Mouse (Mus musculus) cerebellum, postnatal 10 days (tissue): ENCODE data around the gene Sh3gl3.

Experiments
- DNase-seq, 2 experiments: peaks; one replicate each; pipeline ENCODE4 v3.0.0; 2021; ENCODE audit warnings: mixed read lengths in 2 of 2

The Sh3gl3 gene

GRCm38 (mm10) chr7:82173540-82173939, at the start of gene Sh3gl3:
Gene Sh3gl3, plus strand, starts transcription at chr7:82173840.
- DNase-seq = peak in 1 of 2 experiments; percentile 5

- no peak for DNase-seq
Observed at GRCm38 (mm10) chr7:82138196-82138595, 35.4 kb upstream of the Sh3gl3 start.

GRCm38 (mm10) chr7:82147151-82147550, 26.5 kb upstream of the Sh3gl3 start:
- DNase-seq = no peak

- no peak for DNase-seq
Observed at GRCm38 (mm10) chr7:82164681-82165080, 9.0 kb upstream of the Sh3gl3 start.

GRCm38 (mm10) chr7:82174571-82175326, 1.1 kb downstream of the Sh3gl3 start:
- DNase-seq = peak; percentile 91 to 93

- DNase-seq = peak; percentile 45 to 56
Observed at GRCm38 (mm10) chr7:82175327-82175721, 1.7 kb downstream of the Sh3gl3 start.

- peak in 1 of 2 experiments; percentile 39 for DNase-seq
Observed at GRCm38 (mm10) chr7:82176192-82176591, 2.6 kb downstream of the Sh3gl3 start.

- DNase-seq = no peak
Observed at GRCm38 (mm10) chr7:82177336-82177735, 3.7 kb downstream of the Sh3gl3 start.

GRCm38 (mm10) chr7:82180919-82181318, 7.3 kb downstream of the Sh3gl3 start:
- no peak for DNase-seq

- DNase-seq = no peak
Observed at GRCm38 (mm10) chr7:82182781-82183180, 9.1 kb downstream of the Sh3gl3 start.

- no peak for DNase-seq
Observed at GRCm38 (mm10) chr7:82191604-82192003, 18.0 kb downstream of the Sh3gl3 start.

- no peak for DNase-seq
Observed at GRCm38 (mm10) chr7:82192512-82192911, 18.9 kb downstream of the Sh3gl3 start.

GRCm38 (mm10) chr7:82203111-82203510, 29.5 kb downstream of the Sh3gl3 start:
- DNase-seq = peak; percentile 38 to 45

- peak in 1 of 2 experiments; percentile 21 for DNase-seq
Observed at GRCm38 (mm10) chr7:82204014-82204784, 30.6 kb downstream of the Sh3gl3 start.

GRCm38 (mm10) chr7:82204975-82205374, 31.3 kb downstream of the Sh3gl3 start:
- no peak for DNase-seq

GRCm38 (mm10) chr7:82206787-82207186, 33.1 kb downstream of the Sh3gl3 start:
- peak; percentile 88 to 90 for DNase-seq

GRCm38 (mm10) chr7:82221380-82221933, 47.8 kb downstream of the Sh3gl3 start:
- no peak for DNase-seq

GRCm38 (mm10) chr7:82223906-82224846, 50.5 kb downstream of the Sh3gl3 start:
- no peak for DNase-seq

GRCm38 (mm10) chr7:82233201-82233600, 59.6 kb downstream of the Sh3gl3 start:
- no peak for DNase-seq

- no peak for DNase-seq
Observed at GRCm38 (mm10) chr7:82234010-82234897, 60.6 kb downstream of the Sh3gl3 start.

GRCm38 (mm10) chr7:82234898-82235290, 61.3 kb downstream of the Sh3gl3 start:
- DNase-seq = no peak
